Mouse (Mus musculus) thymus, adult 2 months (tissue): ENCODE measurements around the gene Tanc1.

Experiments used
- CTCF ChIP-seq: fragments of 200-500 bp; IDR thresholded peaks from 2 replicates; pipeline ENCODE4 v1.5.1; 2012; ENCODE audit warnings: mild to moderate bottlenecking, control low read depth, low read length, moderate library complexity, borderline replicate concordance; ENCODE audit not compliant: control insufficient read depth, poor library complexity, insufficient read depth; ENCODE audit errors: extremely low read depth
- POLR2A ChIP-seq: fragments of 200-500 bp; IDR thresholded peaks from 2 replicates; pipeline ENCODE4 v1.6.1; 2012; ENCODE audit warnings: mild to moderate bottlenecking, low read length, control low read depth, moderate library complexity; ENCODE audit not compliant: control insufficient read depth, poor library complexity, insufficient read depth; ENCODE audit errors: extremely low read depth

GRCm38 (mm10) chr2:59626422-59626821 is 14.6 kb downstream of the Tanc1 start:
- TF ChIP-seq CTCF (no peak), POLR2A (no peak)
